Mouse (Mus musculus): ENCODE data around the gene Dthd1.
A peak's percentile ranks its signal among the peaks of the same experiment; 100 is the strongest.

Gene Dthd1

DNA sequence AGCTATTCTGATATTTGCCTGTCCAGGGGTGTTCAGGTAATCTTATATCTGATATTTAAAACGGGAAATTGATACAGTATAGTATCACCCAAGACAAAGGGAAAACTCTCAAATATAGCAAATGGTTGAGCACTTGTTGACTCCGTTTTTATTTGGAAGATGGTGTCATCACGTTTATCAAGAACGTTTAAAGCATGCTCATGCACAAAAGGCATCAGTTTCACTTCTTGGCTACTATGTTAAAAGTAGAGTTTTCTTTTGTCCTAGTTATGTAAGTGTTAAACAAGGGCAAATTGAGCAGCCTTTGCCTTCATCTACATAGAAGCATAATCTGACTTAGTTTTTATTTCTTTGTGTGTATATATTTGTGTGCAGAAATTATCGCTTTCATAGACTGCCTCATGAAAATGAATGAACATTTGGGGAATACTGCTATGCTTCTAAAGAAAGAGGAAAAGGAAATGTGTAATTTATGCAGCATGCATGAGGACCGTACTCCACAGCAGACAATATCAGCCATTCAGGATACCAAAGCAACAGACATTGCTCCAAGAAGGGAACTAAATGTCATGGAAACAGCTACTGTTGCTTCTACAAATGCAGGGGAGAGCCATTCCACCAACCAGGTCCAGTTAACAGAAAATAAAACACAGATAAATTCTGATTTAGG lies at the start of gene Dthd1:
Gene Dthd1 (plus strand): TSS at position 422 of the 670 bp plus-strand sequence.
- no peak for DNase-seq (ENCODE audit: low read depth, low spot score)

DNA sequence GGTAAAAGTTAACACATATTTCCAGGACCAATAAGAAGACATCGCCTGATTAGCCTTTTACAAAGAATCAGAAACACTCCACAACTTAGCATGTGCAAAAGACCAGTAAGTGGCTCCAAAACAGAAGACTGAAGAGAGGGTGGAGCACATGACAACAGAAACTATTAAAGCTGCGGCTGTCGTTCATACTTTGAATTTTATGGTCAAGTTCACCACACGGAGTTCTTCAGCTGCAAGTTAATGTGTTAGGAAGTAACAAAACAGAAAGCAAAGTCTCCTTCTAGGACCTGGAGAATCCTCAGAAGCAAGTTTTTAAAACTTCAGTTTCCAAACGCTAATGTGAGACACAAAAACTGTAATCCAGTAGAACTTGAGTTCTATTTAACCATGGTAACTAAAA lies 49.5 kb upstream of the Dthd1 start:
- no peak for DNase-seq (ENCODE audit: low read depth, low spot score)

DNA sequence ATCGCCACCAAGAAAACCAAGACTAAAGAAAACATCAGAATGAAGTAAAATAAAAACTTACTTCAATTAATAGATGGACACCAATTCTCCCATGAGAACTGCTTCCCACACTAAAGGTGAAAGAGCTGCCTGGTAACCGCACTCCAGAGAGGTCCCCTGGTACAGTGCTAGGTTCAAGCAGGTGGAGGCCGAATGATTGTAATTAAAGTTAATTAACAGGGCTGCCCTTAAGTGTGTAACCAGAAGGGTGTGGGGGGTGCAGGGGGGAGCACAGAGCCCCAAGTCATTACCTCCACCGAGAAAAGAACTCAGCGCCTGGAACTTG lies 48.2 kb upstream of the Dthd1 start:
- DNase-seq (ENCODE audit: low read depth, low spot score): no peak

DNA sequence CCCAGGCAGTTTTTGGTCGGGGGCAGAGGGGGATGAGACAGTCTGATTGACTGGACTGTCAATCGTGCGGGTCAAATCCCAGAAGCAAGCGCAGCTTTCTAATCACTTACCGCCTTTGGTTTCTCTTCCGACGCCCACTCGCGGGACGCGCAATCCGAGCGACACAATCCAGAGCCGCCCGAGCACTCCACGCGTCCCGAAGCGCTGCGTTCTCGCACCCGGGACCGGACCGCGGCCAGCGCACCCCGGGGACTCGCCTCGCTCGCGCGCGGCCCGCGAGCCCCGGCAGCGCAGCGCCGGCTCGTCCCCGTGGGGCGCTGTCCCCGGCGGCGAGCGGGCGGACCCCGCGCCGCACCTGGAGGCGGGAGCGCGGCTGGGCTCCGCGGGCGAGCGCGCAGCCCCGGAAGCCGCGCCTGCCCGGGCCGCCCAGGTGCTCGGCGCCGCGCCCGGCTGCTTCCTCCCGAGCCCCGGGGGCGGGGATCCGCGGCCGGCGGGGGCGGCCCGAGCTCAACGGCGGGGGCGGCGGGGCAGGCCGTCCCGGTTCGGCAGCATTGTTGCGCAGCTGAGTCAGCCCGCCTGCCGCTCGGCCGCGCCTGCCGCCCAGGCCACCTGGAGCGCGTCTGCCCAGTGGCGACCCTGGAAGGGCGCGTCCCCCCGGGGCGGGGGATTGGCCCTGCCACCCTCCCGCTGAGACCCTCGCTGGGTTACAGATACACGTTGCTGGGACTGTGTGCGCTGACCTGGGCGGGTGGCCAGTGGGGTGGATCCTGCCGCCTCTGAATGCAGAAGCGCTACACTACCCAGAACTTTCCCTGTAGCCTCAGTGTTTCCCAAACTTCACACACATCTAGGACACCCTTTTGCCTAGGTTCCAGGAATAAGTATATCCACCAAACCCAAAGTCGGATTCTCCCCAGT lies 47.6 kb upstream of the Dthd1 start, which contains the start of gene Arap2:
Gene Arap2 (minus strand): TSS at position 376 of the 918 bp plus-strand sequence.
- DNase-seq (ENCODE audit: low read depth, low spot score): no peak

DNA sequence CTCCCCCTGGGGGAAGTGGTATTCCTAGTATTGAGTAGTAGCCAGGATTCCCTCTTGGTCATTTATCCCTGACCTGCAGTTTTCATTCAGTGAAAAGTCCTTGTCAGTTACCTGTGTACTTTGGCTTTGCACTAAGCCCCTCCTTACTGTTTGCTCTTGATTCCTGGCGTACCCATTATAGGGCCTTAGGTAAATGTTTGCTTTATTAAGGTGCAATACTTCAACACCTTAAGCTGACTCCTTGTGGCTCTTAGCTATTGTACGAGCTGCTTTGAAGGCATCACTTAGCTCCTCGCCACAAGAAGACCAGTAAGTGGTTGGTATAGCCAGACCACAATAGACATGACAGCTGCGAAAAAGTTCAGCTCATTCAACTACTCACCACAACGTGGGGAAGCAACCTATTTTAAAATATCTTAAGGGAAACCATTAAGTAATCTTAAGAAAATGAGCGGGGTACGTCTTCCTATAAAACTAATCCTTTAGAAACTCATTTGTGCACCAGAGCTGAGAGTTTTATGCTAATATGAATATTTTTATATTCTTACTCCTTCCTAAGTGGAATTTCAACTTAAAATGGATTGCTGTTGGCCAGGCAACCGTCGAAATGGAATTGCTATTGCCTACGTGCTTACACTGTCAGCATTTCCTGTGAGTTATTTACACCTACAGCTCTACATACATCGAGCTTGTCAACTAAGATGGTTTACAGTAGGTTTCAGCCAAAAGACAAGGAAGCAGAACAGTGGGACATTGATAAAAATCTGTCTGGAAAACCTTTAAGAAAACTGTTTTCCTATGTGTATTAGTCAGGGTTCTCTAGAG lies 41.6 kb upstream of the Dthd1 start:
- no peak for DNase-seq (ENCODE audit: low read depth, low spot score)

DNA sequence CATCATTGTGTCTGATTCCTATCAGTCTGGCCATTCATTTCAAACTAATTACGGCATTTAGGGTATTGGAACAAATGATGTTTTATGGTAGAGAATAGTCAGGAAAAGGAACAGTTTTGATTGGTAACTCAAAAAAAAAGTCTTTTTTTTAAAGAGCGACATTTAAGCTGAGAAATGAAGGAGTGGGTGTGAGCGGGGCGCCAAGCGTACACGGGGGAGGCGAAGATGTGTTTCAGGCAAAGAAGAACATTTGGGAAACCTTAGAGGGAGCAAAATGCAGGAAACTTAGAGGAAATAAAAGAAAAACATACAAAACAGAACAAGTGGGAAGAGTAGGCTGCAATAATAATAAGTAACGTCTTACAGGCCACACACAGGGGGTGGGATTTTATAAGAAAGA lies 35.8 kb upstream of the Dthd1 start:
- no peak for DNase-seq (ENCODE audit: low read depth, low spot score)

DNA sequence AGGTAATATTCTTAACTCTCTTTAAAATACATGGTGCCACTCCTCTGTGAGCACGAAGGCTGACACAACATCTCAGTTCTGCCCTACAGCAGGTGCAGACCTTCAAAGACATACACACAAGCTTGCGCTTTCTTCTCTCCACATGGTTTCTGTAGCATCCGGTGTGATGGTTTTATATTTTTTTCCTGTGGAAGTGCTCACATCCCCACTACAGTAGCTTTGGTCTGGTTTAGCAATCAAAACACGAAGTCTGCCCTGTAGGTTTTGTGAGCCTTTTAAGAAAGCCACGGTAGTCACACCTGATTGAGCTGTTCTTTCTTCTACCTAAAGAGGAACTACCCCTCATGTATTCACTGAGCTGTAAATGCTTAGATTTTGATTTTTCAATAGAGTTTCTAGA lies 34.9 kb upstream of the Dthd1 start:
- no peak for DNase-seq (ENCODE audit: low read depth, low spot score)

DNA sequence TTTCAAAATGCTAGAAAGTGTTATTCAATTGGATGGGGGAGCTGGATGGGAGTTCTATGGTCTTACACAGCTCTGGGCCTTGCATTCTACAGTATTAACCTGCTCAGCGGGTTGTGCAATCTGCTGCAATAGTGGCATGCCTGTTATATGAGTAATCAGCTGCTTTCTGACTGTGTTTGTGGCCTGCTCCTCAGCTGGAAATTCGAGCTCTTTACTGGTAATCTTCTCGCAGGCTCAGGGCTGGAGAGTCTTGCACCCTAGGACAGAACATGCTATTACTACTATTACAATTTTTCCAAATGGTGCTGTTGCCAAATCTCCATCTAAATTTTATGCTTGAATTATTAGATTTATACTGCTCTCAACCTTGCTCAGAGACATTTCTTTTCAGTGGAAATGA lies 26.8 kb upstream of the Dthd1 start:
- no peak for DNase-seq (ENCODE audit: low read depth, low spot score)

DNA sequence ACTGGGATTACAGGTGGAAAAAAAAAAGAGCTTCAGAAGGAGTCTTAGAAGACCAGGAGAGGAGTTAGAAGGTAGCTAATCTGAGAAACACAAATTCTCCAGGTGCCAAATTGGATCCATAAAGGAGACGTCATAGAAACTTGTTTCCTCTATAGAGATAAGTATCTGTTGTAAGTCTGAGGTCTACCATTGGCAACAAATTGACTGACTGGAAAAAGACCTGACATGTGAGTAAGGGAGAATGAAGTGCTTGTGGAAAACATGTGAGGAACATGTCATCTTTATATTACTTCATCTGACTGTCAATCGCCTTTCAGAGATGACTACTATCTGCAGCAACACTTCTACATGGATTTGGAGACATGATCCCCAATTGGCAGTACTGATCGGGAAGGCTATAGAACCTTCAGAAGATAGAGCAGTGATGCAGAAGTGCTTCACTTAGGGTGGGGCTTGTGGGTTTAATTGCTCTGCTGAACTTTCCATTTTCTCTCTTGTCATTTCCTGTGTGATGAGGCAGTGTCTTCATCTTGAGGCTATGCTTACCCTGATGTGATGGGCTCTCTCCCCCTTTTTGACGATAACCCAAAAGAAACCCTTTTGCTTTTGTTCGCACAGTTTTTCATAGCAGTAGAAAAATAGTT lies 22.6 kb upstream of the Dthd1 start:
- DNase-seq (ENCODE audit: low read depth, low spot score): no peak

DNA sequence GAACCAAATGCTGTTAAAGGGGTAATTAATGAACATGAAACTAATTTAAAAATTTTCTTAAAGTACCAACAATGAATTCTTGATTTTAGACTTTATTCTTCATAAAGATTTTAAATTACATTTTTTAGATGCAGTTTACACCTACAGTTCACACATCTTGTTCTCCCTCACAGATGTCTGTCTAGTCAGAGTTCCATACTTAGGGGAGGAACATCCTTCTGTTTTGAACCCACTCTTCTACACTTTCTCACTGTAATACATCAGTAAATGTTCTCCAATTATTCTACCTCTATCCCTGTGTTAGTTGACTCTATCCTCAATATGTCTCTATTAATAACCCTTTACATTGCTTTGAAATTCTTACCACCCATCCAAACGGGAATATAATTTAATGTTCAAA lies 20.8 kb upstream of the Dthd1 start:
- peak; percentile 45 for DNase-seq (ENCODE audit: low read depth, low spot score)

DNA sequence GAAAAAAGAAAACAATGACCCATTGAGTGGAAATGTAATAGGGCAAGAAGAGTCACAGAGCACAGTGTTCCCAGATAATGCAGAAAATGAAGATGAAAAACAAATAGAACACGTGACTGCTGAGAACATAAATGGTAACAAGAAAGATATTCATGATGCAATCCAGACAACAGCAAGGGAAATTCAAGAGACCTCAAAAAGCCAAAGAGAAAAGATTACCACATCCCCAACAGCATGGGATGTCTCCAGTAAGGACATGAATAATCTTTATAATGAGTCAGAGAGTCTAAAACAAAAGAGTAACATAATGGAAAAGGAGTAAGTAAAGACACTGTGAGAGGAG lies 420 bp downstream of the Dthd1 start:
- DNase-seq (ENCODE audit: low read depth, low spot score): no peak

DNA sequence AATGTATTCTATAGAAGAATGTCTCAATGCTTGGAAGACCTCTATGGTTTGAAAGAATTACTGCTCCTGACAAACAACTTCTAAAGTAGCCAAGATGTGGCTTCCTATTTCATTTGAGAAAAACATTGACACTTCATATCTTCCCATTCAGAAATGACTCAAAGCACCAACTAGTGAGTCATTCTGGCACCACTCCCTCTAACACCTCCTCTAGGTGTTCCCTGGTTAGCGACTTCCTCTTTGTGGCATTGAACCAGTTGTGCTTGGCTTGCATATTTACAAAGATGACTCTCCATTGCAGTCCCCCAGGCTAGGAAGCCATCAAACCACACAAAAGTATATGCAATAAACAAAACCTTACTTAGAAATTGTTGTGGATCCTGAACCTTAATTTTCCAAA lies 2.1 kb downstream of the Dthd1 start:
- no peak for DNase-seq (ENCODE audit: low read depth, low spot score)

DNA sequence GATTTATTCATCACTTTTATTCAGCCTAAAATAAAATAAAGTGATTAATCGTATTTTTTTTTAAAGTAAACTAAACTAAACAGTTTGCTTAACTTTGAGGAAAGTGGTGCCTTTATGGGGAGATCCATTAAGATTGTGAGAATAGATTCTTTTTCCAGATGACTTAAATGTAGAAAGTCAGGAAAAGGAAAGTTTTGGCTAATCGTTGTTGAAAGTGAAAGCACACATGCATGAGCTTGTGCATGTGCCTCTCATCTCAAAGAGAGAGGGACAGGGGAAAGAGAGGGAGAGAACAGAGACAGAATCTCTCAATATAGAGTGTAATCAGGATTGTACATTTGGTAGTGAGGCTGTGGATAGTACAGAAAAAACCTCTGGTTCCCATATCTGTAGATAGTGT lies 5.9 kb downstream of the Dthd1 start:
- no peak for DNase-seq (ENCODE audit: low read depth, low spot score)

DNA sequence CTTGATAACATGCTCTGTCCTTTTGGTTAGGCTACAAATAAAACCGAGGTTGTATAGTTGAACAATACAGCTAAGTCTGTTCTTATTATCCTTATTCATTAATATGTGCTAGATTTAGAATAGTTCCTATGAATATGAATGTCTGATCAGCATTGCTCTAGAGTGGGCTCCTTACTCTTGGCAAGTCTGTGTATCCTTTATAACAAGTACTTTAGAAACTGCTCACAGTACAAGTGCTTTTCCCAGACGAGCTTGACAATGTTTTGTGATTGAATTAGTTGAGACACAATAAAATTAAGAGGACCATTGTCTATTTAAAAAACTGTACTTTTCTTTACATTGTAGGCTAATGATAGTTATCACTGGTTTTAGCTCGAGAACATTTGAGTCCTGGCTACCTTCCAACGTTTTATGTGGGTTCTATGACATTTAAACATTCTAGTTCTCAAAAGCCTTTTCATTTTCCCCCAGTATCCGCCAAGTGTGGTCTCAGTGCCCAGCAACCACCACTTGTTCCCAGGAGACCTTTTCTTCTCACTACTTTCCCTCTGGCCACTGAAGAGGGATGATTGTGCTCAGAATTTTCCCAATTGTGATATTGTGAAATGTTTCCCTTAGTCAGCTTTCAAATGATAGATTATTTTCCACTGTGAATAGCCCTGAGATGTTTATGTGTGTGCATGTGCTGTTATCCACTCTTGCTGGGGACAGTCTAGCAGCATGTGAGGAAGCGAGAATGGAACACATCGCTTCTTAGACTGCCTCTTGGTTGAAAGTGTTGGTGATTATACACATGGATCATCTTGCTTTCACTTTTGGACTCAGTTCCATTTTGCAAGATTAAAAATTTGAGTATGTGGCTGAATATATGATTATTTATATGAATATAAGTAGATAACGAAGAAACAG lies 7.0 kb downstream of the Dthd1 start:
- DNase-seq (ENCODE audit: low read depth, low spot score): no peak

DNA sequence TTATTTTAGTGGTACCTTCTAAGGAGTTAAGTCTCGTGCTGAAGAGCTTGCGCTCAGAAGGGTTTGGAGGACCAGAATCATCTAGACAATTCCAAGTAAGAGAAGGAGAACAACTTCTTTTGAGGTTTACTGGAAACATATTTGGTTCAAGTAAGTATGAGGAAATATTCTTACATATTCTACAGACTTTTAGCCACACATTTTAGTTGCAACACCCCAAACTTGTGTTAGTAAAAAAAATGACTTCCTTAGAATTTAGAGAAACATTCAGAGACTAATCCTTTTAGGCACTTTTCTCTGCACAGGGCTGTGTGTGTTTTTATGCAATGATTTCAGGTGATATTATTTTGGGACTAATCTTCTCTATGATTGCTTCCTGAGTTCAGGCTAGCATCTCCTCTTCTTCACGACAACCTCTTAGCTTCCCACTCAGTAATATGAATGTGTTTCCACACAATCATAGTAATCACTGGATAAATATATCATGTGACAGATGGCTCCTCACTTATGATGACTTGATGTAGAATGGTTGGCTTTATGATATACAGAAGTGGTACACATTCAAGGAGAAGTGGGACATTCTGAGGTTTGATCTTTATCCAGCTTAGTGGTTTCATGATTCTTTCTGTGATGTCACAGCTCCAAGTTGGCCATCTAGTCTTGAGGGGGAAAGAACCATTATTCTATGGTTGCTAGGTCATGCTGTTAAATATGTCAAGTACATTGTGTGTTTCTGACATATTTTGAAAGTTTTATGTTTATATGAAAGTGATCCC lies 29.5 kb downstream of the Dthd1 start:
- no peak for DNase-seq (ENCODE audit: low read depth, low spot score)

DNA sequence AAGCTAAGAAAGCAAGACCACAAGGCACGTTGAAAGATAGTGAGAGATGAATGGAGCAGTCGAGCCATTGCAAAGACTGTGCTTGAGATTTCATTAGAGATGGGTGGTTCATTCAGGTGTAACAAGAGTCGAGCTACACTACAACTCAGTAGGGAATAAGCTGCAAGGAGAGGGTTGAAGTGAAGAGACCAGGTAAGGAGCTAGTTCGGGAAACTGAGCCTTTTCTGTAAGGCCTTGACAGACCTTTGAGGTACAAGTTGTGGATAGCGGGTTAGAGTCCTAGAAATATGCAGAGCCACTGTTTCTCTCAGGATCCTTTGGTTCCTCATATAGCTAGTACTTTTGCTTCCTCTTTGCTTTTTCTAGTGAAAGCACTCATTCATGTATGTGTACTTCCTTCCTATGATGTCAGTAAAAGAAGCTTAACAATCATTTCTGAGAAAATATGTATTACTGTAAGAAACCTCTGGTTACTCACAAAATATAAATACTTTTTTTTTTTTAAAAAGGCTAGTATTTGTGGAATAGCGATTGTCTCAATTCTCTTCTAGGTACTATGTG lies 33.0 kb downstream of the Dthd1 start:
- no peak for DNase-seq (ENCODE audit: low read depth, low spot score)

DNA sequence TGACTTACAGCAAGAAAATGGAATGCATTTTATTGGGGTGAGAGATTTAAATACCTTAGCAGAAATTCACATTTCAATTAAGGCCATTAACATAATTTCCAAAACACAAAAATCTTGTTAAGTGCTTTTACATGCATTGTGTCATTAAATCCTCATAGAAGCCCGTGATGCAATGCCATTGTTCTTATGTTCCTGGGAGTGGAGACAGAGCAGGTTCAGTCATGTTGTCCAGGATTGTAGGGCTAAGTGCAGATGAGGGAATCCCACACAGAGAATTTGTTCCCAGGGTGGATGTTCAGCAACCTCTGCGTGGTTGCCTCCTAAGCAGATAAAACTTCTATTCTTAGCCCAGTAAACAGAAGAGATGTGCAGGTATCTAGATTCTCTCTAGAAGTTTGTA lies 37.7 kb downstream of the Dthd1 start:
- DNase-seq (ENCODE audit: low read depth, low spot score): no peak

DNA sequence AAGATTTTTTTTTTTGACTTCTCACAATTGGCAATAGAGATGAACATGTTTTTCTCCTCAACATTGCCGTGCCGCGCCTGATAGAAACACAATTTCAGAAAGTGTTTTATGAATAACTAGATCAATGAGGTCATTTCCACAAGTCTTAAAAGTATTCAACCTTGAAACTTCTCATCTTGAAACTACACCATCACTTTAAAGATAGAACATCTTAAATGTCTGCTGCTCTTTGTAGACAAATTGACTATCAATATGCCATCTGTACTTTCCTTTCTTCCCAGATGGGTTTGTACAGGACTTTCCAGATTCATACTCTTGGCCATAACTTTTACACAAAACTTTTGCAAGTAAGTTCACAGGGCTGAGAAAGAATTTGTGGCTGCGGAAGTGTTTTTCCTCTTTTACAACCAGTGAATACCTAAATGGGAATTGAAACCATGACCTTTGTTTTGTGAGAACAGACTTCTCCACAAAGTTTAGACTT lies 40.8 kb downstream of the Dthd1 start:
- DNase-seq (ENCODE audit: low read depth, low spot score): no peak

DNA sequence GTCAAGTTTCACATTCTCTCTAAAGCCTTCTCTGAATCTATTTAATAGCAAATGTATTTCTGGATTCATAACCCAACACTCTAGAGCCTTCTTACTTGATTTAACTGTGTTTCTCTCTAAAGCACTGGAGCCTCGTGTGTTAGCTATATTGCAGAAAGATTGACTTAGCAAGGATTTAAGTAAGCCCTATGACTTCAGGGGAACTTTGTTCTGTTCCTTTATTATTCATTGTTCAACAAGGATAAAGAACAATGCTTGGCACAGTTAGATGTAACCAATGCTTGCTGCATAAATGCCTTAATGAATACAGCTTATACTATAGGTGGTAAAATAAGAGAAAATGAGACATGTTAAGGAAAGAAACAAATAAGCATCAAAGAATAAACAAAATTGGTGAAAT lies 43.9 kb downstream of the Dthd1 start:
- DNase-seq (ENCODE audit: low read depth, low spot score): no peak

DNA sequence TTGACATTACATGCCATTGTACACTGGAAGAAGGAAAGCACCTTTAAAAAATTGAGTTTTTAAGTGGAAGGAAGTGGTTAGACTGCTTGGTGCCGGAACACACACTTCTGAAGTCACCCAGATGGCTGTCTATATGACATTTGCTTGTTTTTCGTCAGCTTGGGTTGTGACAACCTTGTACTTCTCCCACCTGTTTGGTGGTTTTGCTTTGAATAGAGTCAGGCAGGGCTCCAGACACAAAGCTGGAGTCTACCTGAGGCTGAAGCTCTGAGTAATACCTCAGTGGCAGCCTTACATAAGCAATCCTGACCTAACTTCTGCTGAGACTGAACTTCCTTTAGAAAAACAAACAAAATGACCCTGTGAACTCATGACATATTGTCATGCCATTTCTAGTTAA lies 44.7 kb downstream of the Dthd1 start:
- no peak for DNase-seq (ENCODE audit: low read depth, low spot score)

Measured in telencephalon, adult 2 months (tissue).